Mouse (Mus musculus): ENCODE data around the gene Tmod2. TPM values are rescaled to one million over a fixed set of nuclear protein-coding genes. Genes with fewer than 3 reads are reported as not detected.

Tmod2 gene
- polyA plus RNA-seq, 1 experiment = 7.6 TPM

- Histone ChIP-seq H3K4me3 (replicated peaks; ENCODE audit: extremely low read depth, low read depth, low read length) (peak within 1 kb of the TSS; percentile 81), H3K4me1 (ENCODE audit: control insufficient read depth, insufficient read depth, low read length) (peaks cover 28% of the 10 kb centered on the region)
- DNase-seq = peak; percentile 97
- peak; percentile 97 for TF ChIP-seq POLR2A (IDR thresholded peaks at IDR 0.05; ENCODE audit: borderline replicate concordance, extremely low read depth, low read depth, low read length)
- TF ChIP-seq CTCF (IDR thresholded peaks at IDR 0.05; ENCODE audit: insufficient read depth, low read length) = no peak
- 1% methylated on average over 21 of the region's 21 CpGs for WGBS
These were observed 51.6 kb downstream of the Tmod2 start, which contains the start of gene Tmod3 for GRCm38 (mm10) chr9:75559512-75560012. Gene Tmod3 (minus strand): TSS chr9:75559657.

GRCm38 (mm10) chr9:75558812-75559511, 52.2 kb downstream of the Tmod2 start:
- TF ChIP-seq POLR2A (IDR thresholded peaks at IDR 0.05; ENCODE audit: borderline replicate concordance, extremely low read depth, low read depth, low read length) = no peak
- TF ChIP-seq CTCF (IDR thresholded peaks at IDR 0.05; ENCODE audit: insufficient read depth, low read length) = no peak
- DNase-seq = no peak
- 1% methylated on average over 47 of the region's 47 CpGs for WGBS
- Histone ChIP-seq H3K4me3 (replicated peaks; ENCODE audit: extremely low read depth, low read depth, low read length) (peak overlapping the region; percentile 81), H3K4me1 (ENCODE audit: control insufficient read depth, insufficient read depth, low read length) (peaks cover 28% of the 10 kb centered on the region)

- no peak for DNase-seq
- TF ChIP-seq POLR2A (IDR thresholded peaks at IDR 0.05; ENCODE audit: borderline replicate concordance, extremely low read depth, low read depth, low read length) (no peak), CTCF (IDR thresholded peaks at IDR 0.05; ENCODE audit: insufficient read depth, low read length) (no peak)
- H3K4me3 ChIP-seq (replicated peaks; ENCODE audit: extremely low read depth, low read depth, low read length) = peak overlapping the region; percentile 81
- peaks cover 28% of the 10 kb centered on the region for H3K4me1 ChIP-seq (ENCODE audit: control insufficient read depth, insufficient read depth, low read length)
- 8% methylated on average over 3 of the region's 3 CpGs for WGBS
These were observed 52.8 kb downstream of the Tmod2 start for GRCm38 (mm10) chr9:75558360-75558759.

GRCm38 (mm10) chr9:75553719-75554118, 57.4 kb downstream of the Tmod2 start:
- TF ChIP-seq CTCF (IDR thresholded peaks at IDR 0.05; ENCODE audit: insufficient read depth, low read length) = no peak
- no peak for TF ChIP-seq POLR2A (IDR thresholded peaks at IDR 0.05; ENCODE audit: borderline replicate concordance, extremely low read depth, low read depth, low read length)
- no peak for DNase-seq
- Histone ChIP-seq H3K4me1 (ENCODE audit: control insufficient read depth, insufficient read depth, low read length) (peaks cover 34% of the 10 kb centered on the region), H3K4me3 (replicated peaks; ENCODE audit: extremely low read depth, low read depth, low read length) (no peak overlapping the region)
- WGBS = 40% methylated on average over 4 of the region's 4 CpGs

GRCm38 (mm10) chr9:75551342-75551741, 59.8 kb downstream of the Tmod2 start:
- 36% methylated on average over 5 of the region's 5 CpGs for WGBS
- H3K4me1 ChIP-seq (ENCODE audit: control insufficient read depth, insufficient read depth, low read length) = peaks cover 36% of the 10 kb centered on the region
- H3K4me3 ChIP-seq (replicated peaks; ENCODE audit: extremely low read depth, low read depth, low read length) = no peak overlapping the region
- TF ChIP-seq CTCF (IDR thresholded peaks at IDR 0.05; ENCODE audit: insufficient read depth, low read length) (no peak), POLR2A (IDR thresholded peaks at IDR 0.05; ENCODE audit: borderline replicate concordance, extremely low read depth, low read depth, low read length) (no peak)
- DNase-seq = no peak

- Histone ChIP-seq H3K4me3 (replicated peaks; ENCODE audit: extremely low read depth, low read depth, low read length) (no peak overlapping the region), H3K4me1 (ENCODE audit: control insufficient read depth, insufficient read depth, low read length) (peaks cover 30% of the 10 kb centered on the region)
- DNase-seq = no peak
- TF ChIP-seq POLR2A (IDR thresholded peaks at IDR 0.05; ENCODE audit: borderline replicate concordance, extremely low read depth, low read depth, low read length) (no peak), CTCF (IDR thresholded peaks at IDR 0.05; ENCODE audit: insufficient read depth, low read length) (no peak)
- WGBS = 27% methylated on average over 8 of the region's 8 CpGs
These were observed 62.1 kb downstream of the Tmod2 start for GRCm38 (mm10) chr9:75549010-75549409.

GRCm38 (mm10) chr9:75546885-75547553, 64.1 kb downstream of the Tmod2 start:
- peak; percentile 91 for DNase-seq
- TF ChIP-seq POLR2A (IDR thresholded peaks at IDR 0.05; ENCODE audit: borderline replicate concordance, extremely low read depth, low read depth, low read length) = peak; percentile 82; the same call in 1 of the 2 replicates
- no peak for TF ChIP-seq CTCF (IDR thresholded peaks at IDR 0.05; ENCODE audit: insufficient read depth, low read length)
- WGBS = 15% methylated on average over 12 of the region's 12 CpGs
- peaks cover 36% of the 10 kb centered on the region for H3K4me1 ChIP-seq (ENCODE audit: control insufficient read depth, insufficient read depth, low read length)
- H3K4me3 ChIP-seq (replicated peaks; ENCODE audit: extremely low read depth, low read depth, low read length) = no peak overlapping the region

GRCm38 (mm10) chr9:75545514-75545913, 65.6 kb downstream of the Tmod2 start:
- no peak for TF ChIP-seq CTCF (IDR thresholded peaks at IDR 0.05; ENCODE audit: insufficient read depth, low read length)
- TF ChIP-seq POLR2A (IDR thresholded peaks at IDR 0.05; ENCODE audit: borderline replicate concordance, extremely low read depth, low read depth, low read length) = no peak
- H3K4me1 ChIP-seq (ENCODE audit: control insufficient read depth, insufficient read depth, low read length) = peaks cover 37% of the 10 kb centered on the region

GRCm38 (mm10) chr9:75541497-75541896, 69.6 kb downstream of the Tmod2 start:
- H3K4me3 ChIP-seq (replicated peaks; ENCODE audit: extremely low read depth, low read depth, low read length) = no peak overlapping the region
- H3K4me1 ChIP-seq (ENCODE audit: control insufficient read depth, insufficient read depth, low read length) = peaks cover 27% of the 10 kb centered on the region
- 9% methylated on average over 5 of the region's 5 CpGs for WGBS
- DNase-seq = peak; percentile 61
- no peak for TF ChIP-seq POLR2A (IDR thresholded peaks at IDR 0.05; ENCODE audit: borderline replicate concordance, extremely low read depth, low read depth, low read length)
- TF ChIP-seq CTCF (IDR thresholded peaks at IDR 0.05; ENCODE audit: insufficient read depth, low read length) = no peak

More at GRCm38 (mm10) chr9:75545514-75545913, 65.6 kb downstream of the Tmod2 start:
- no peak overlapping the region for H3K4me3 ChIP-seq (replicated peaks; ENCODE audit: extremely low read depth, low read depth, low read length)
- no peak for DNase-seq
- 76% methylated on average over 8 of the region's 8 CpGs for WGBS

Data from lung, adult 2 months (tissue).